Mouse (Mus musculus) ZHBTc4 (cell line): Measurements from ENCODE around the gene Crim1.

Source experiments
- DNase-seq: peaks from one replicate; pipeline ENCODE4 v3.0.0-alpha.2; 2011; ENCODE audit warnings: low read depth, low spot score

Crim1 gene

DNA sequence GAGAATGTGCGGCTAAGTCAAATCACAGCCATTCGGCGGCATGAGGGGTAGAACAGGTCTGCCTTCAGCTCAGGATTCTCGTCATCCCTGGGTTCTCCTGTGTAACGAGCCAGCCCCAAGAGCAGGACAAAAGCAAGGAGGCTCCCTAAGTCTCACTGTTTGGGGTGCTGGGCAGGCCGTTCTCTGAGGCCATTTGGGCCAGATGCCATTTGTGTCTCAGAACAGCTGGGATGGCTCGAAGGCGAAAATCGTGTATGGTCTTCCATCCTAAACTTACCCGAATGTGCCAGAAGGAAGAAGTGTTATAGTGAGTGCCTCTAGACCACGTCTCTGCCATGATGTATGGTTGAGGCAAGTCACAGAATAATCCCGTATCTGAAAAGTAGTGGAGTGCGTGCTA is 86.0 kb downstream of the Crim1 start:
- DNase-seq = no peak

DNA sequence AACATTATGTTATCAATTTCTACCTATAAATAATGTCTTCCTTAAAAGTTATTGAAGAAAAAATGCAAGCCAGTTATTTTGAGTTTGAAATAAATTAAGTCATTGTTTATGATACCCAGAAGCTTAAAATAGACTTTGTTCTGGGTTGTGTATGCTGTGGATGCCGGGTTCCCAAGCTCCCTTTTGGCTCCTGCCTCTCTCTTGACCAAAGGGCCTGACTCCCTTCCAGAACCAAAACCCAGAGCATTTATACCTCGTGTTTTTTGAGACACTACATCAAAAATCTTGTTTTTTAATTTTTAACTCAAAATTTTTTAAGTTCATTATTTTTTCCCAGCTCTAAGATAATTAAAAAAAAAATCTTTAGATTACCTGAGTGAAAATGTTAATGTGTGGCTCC is 87.3 kb downstream of the Crim1 start:
- DNase-seq = no peak

DNA sequence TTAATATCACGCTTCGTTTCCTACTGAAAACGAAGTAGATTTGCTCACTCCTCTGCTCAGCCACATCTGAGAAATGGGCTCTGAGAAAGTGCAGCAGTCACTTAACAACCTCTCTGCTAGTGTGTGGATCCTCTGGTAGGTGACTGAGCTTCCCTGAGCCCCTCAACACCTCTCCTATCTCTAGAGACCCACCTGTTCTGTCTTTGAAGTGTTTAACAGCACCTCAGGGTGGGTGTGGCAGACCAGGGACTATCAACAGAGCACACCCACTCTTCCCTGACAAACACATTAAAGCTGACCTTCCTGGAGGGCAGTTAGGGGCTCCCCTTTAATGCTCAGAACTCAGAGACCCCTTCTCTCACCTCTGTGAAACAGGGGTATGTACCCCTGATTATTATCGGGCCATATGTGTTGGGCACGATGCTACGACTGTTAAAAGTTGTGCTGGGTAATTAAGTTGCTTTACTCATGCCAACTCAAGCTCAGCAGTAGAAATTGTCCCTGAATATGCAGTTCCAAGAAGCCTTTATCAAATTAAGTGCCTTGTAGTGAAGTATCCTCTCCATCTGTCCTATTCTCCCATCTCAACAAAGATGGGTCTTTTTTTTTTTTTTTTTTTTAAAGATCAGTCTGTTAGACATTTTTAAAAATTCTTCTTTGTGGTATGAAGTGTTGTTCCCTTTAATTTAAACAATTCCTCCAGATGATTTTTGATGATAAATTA is 90.3 kb downstream of the Crim1 start:
- no peak for DNase-seq

DNA sequence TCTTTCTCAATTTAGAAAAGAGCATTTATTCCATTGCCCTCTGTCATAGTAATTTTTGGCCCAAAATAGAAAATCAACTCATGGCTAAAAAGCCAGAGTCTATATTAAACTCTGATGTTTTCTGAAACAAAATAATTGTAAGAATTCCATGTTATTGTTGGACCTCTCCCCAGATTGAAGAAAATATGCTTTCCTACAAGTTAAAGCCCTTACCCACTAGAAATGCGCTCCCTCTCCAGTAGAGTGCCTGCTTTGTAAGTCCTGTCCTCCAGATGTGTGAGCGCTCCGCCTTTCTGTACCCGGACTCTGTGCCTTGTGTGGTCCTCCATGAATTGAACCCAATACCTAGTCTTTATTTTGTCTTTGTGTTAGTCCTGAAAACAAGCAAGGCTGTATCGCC is 91.0 kb downstream of the Crim1 start:
- DNase-seq = no peak

DNA sequence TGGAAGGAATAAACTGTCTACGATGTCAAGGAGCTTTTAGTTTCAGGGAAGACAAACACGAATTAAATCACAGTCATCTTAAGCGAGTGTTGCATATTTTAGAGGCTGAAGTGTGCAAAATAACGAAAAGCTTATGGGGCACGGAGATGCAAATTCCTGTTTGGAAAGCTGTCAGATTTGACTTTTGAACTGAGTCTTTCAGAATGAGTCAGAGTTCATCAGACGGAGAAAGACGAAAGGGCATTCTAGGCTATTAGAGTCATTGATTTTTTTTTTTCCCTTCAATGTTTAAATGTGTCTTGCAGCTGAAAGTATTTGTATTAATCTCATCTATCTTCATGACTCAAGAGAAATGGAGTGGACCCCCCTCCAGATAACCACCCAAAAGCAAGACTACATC is 92.3 kb downstream of the Crim1 start:
- no peak for DNase-seq

DNA sequence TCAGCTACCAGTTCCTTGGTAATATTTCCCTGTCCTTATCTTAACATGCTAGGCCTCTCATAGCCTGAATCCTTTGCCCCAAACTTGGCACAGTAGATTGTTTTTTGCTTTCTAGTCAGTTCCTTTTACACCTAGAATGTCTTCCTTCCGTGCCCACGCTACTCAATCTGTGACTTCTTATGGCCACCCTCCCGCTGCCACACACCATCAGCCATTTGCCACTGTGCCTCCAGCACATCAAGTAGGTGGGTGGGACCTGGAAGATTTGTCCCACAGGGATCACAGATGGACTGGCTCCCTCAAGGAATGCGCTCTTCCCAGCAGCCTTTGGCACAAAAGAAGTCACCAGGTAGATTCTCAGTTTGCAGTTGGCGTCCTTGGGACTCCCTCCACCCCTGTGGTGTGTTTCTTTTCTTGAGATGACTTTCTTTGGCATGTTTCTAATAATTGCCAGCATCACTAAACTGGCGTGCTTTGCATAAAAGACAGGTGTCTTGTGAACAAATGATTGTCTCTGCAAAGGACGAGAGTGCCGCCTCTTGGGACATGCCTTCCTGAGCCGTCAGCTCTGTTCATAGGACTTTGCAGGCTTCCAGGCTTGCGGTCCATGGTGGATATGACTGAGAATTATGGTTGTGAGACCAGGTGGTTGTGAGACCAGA is 92.9 kb downstream of the Crim1 start:
- no peak for DNase-seq

DNA sequence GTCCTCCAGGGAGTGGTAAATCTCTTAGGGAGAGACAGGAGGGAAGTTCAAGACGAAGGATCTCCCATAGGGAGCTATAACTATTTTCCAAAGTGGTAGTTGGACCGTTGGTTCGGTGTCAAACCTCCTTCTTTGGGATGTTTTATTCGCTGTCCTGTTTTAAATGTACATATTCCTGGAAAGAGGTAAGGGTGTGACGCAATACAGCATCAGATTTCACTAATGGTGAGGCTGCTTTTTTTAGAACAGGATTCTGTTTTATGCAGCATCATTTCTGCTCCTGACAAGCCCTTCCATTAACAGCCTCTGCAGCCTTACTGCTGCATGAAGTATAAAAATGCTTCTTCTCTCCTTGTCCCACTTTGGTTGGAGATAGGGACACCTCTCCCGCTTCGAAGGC is 95.9 kb downstream of the Crim1 start:
- no peak for DNase-seq

DNA sequence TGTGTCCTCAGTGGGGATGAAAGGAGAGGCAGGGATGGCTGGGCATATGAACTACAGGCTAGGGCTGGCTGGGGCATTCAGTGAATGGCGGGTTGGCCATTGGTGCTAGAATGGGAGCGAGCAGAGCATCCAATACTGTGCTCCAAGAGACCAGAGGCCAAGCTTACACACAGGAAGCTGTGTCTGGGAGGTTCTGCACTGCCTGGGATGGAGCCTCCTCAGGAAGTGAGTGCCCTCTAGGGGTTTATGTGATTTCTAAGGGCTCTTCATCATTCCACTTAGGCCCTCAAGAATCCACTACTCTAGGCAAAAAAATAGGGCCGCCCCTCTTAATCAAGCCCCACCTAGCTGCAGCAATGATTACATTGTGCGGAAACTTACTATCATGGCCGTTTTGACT is 98.1 kb downstream of the Crim1 start:
- DNase-seq = no peak

DNA sequence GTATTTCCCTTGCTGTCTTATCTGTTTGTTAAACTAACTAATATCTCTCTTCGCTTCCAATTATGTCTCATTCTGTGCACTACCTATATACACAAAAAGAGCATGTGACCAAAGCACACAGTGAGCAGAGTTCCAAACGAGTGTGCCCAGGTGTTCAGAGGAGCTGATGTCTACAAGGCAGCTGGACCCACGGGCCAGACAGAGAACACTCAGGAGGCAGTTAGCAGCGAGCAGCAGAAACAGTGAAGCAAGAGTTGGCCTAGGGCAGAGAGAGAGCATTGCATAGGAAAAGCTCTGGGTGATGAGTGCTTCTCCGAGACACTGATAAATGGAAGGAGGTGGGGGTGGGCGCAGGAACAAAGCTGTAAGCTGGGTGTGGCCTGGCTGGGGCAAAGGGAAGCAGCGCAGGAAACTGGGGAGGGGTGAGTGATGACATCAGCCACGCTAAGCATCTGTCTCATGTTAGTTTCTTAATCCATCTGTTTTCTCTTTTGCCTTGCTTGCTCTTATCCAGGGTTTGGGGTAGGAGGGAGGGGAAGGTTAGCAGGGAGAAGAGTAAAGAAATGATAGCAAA is 99.0 kb downstream of the Crim1 start:
- DNase-seq = no peak

DNA sequence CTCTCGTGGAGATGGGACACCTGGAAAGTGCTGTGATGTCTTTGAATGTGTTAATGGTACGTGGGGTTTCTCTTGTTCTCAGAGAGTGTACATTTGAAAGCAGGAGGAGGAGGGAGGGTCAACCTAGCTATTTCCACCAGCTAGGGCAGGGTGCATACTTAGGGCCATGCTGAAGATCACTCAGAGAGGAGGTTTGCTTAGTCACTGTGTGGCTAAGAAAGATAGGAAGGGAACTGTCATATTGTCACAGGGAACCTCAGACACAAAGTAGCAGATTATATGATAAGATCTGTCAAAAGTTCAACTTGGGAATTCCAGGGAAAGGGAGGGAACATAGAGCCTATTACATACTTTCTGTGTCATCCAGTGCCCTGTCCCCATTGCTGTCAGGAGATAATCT is 103.0 kb downstream of the Crim1 start:
- DNase-seq = no peak

DNA sequence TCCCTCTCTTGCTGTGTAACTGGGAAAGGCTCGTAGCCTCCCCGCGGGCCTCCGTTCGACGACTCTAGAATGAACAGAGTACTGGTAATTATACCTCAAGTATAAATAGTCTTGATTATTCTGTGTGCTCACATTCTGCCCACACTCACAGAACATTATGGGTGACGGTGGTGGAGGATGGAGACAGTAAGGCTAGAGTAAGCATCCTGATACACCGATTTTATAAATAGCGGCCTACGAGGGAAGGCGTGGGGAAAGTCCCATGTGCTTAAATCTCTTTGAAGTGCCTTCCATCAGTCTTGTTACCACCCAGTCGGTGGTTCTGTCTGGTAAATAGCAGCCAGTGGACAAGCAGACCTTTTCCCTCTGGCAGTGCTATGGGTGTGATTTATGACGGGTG is 104.0 kb downstream of the Crim1 start:
- DNase-seq = no peak

DNA sequence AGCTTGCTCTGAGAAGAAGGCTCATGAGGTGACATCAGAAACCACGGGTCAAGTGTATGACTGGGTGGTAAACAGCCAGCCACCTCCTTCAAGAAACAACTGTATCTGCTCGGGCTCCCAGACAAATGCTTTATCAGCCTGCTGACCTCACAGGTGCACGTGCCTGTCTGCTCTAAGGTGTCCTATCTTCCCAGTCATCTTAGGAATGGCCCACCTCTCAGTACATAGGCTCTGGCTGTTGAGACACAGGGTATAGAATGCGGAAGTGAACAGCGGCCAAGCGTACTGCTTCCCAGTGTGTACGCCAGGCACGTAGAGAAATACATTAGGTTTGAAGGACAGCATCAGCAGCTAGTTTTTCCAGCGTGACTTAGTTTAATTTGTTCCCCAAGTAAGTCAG is 106.4 kb downstream of the Crim1 start:
- DNase-seq = no peak

DNA sequence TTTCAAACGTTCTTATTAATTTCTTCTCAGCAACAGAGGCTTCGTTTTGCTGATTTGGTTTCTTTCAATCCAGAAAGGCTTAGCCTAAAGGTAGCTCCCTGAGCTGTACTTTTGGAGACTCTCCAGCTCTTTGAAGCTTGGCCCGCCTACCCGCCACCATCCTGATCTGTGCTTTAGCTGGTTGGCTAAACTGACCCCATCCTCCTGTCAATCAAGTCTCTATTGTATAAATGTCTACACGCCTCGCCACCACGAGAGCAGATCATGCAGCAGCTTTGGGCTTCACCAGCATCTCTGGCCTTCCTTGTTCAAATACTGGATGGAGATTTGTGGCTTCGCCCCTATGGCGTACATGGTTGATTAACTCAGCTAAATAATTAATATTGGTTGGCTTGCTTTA is 108.2 kb downstream of the Crim1 start:
- DNase-seq = no peak

DNA sequence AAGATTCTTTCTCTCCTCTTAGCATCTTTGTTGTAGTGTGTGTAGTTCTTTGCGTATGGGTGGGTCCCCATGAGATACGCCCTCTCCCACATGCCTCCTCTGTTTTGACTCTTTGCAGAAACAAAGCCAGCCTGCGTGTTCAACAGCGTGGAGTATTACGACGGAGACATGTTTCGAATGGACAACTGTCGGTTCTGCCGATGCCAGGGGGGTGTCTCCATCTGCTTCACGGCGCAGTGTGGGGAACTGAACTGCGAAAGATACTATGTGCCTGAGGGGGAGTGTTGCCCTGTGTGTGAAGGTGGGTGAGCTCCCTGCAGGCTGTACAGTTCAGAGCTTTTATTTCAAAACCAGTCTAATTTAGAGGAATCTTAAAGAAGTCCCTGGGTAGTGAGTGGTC is 113.0 kb downstream of the Crim1 start:
- no peak for DNase-seq

DNA sequence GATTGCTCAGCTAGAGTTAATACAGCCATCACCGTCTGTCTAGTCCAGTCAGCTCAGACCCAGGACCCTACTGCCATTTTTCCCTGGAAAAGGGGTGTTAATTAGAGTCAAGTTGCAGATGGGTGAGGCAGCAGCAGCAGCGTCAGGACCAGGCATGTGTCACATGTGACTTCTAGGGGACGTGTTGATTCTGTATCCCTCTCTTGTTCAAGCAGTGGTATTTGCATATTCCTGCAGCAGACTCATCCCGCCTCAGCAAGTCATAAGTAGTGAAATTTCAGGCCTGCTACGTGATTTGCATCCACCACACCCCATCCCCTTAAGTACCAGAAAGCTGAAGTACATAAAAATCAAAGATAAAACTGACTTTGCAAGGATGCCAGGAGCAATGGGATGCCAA is 113.6 kb downstream of the Crim1 start:
- no peak for DNase-seq

DNA sequence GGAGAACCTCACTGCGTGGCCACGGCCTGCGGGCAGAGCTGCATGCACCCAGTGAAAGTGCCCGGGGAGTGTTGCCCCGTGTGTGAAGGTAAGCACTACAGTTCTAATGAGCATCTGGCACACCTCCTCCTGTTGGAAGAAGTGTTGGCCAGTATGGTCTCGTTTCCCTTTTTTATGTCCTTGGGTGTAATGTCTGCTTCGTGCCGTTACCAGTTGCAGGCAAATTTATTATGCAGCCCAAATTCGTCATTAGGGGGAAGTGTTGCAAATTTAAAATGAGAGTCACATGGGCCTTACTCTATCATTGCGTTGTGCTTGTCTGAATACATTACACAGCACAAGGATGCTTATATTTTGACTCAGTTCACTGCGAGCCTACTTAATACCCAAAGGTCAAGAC is 115.6 kb downstream of the Crim1 start:
- DNase-seq = no peak

DNA sequence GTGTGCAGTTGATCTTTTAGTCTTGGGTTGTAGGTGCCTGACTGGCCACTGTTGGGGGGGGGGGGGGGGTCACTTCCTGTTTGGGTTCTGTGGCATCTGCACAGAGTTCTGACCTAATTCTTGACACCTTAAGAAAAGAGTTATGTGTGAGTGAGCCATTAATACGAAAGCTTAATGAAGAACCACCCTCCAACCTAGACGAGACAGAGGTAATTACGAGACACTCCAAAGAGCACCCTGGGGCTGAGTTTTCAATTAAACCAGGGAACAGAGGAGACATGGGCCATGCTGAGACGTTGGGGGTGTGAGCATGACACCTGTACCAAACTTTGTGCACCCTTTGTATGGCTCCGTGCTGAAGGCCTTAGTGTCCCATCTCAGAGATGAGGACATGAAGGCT is 117.3 kb downstream of the Crim1 start:
- no peak for DNase-seq

DNA sequence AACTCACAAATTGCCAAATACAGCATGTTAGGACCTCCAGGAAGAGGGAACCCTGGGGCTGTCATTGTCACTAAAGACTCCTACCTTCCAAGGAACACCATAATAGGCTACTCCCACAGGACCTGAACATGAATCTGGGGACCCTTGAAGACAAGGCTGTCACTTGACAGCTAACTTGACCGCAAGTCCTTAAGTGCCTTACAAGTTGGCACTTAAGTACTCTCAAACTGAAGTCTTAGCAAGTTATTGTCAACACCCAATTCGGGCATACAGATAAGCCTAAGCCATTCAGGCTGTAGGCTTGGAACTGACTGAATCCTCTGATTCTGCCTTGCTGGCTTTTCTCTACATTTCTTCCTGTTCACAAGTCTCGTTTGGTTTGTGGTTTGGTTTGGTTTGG is 118.8 kb downstream of the Crim1 start:
- DNase-seq = no peak

DNA sequence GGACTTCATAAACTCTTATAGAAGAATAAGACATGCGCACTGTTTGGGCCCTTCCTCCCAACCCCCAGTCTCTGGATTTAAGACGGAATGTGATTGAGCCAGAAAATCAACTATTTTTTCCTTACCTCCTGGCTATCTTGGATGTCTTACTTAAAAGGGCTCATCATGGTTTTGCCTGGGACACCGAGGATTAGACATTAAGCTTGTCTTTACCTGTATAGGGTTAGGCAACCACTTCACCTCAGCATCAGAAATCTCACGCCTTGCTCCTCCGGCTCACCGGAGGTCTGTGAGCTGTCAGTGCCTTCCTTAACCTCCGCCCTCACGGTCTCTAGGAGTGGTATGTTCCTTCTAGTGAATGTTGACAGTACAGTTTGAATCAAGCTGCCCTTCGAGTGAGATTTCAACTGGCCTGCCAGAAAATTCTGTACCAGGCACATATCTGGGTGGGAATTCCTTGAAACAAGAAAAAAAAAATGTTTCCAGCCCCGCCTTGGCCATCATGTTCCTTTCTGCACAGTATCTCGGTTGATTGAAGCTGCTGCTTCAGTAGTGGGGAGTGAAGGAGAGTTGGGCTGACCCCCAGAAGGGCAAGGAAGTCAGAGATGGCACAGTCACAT is 121.3 kb downstream of the Crim1 start:
- no peak for DNase-seq

DNA sequence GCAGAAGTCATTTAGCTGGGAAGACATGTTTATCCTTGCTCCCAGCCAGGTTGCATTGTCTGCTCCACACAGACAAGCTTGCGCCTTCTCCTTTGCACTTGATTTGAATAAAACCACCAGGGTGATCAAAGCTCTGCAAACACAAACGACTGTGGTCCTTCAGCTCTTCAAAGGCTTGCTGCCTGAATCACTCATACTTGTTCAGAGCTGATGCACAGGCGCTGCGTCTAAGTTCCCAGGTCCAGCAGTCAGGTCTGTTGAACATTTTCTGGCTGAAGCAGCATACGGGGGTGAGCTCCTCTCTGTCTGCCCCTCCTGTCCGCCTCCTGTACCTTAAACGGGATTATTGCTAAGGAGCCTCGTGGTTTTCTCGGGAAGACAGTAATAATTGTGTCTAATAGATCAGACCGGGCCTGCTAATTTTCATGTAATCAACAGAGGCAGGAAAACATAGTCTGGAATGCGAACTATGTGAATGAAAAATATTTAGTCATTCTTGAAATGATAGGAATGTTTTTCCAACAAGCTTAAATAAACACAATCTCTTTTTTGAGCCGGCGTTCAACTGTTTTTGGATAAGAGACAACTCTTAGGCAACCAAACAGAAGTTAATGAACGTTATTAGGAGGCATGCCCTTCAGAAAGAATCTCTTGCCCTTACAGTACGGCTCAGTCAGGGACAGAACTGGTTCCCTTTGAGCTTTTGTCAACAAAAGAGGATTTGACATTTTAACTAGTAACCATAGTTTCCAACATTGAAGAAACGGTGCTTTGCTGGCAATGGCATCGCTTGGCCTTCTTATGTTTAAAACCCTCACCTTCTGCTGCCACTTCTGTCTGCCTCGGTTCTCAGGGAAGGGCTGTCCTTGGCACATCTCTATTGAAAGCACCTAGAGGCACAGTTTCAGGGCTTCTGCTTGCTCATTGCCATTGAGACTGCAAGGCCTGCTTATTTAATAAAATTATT is 122.6 kb downstream of the Crim1 start:
- no peak for DNase-seq

DNA sequence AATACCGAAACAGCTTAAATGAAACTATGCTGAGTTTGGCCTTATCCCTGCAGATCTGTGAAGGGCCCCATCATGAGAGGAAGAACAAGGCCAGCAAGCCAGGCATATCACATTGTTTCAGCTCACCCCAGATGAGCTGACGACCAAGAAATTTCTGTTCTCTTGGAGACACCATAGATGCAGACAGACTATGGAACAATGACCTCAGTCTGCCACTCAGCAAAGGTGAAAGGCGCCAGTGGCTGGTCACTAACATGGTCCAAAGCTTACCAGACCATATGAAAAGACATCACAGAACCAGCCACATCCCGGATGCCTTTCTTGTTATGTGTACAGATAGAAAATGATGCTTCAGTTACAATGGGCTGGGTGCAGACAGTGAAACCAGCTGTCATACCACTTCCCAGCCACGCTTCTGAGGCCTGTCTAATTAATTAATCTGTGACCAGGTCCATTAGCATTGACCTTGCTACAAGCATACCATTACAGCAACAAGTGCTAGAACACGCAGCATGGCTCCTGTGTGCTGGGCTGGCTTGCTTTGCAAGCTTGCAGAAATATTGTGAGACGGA is 125.8 kb downstream of the Crim1 start:
- no peak for DNase-seq
